Mouse (Mus musculus): ENCODE measurements around the gene Gbp3. TPM values are rescaled to one million over a fixed set of nuclear protein-coding genes. Genes with fewer than 3 reads are reported as not detected.
"Not testable (repeated sequence)": the region's sequence is repeated elsewhere in the genome, so short reads cannot be mapped to it uniquely, and the experiment has no call there.

Gene Gbp3
- polyA plus RNA-seq, 1 experiment from 2014 or later, result 1.7 TPM

- Histone ChIP-seq H3K9me3 (replicated peaks) (no peaks in the 10 kb centered on the region), H3K4me3 (no peak overlapping the region), H3K4me1 (replicated peaks) (0 out of 2 replicates have a peak, but pooled peaks cover under 1% of the 10 kb centered on the region), H3K9ac (no peak overlapping the region), H3K36me3 (no peaks in the 10 kb centered on the region), H3K27ac (ENCODE audit: poor library complexity, severe bottlenecking) (no peak overlapping the region), H3K27me3 (replicated peaks) (no peaks in the 10 kb centered on the region), H3K4me2 (no peak overlapping the region)
- ATAC-seq (ENCODE audit: insufficient number of reproducible peaks, low FRiP score), result no peak
- WGBS, result 74% methylated on average over 1 of the region's 1 CpGs
Observed at GRCm38 (mm10) chr3:142554601-142555000, 5.2 kb upstream of the Gbp3 start.

- H3K27ac ChIP-seq (ENCODE audit: poor library complexity, severe bottlenecking), result no peak overlapping the region
- no peaks in the 10 kb centered on the region for H3K27me3 ChIP-seq (replicated peaks)
- H3K36me3 ChIP-seq, result no peaks in the 10 kb centered on the region
- ATAC-seq (ENCODE audit: insufficient number of reproducible peaks, low FRiP score), result no peak
- no peak overlapping the region for H3K9ac ChIP-seq
- H3K4me1 ChIP-seq (replicated peaks), result 0 out of 2 replicates have a peak, but pooled peaks cover 5% of the 10 kb centered on the region
- H3K9me3 ChIP-seq (replicated peaks), result no peaks in the 10 kb centered on the region
- no peak overlapping the region for H3K4me2 ChIP-seq
- H3K4me3 ChIP-seq, result no peak overlapping the region
- WGBS, result 85% methylated on average over 11 of the region's 11 CpGs
Observed at GRCm38 (mm10) chr3:142555623-142556022, 4.2 kb upstream of the Gbp3 start.

- Histone ChIP-seq H3K4me2 (peak overlapping the region; percentile 75), H3K4me3 (peak overlapping the region; percentile 55), H3K27me3 (replicated peaks) (no peaks in the 10 kb centered on the region), H3K4me1 (replicated peaks) (0 out of 2 replicates have a peak, but pooled peaks cover 5% of the 10 kb centered on the region), H3K9ac (peak overlapping the region; percentile 57), H3K27ac (ENCODE audit: poor library complexity, severe bottlenecking) (no peak overlapping the region), H3K36me3 (no peaks in the 10 kb centered on the region), H3K9me3 (replicated peaks) (no peaks in the 10 kb centered on the region)
- 8% methylated on average over 12 of the region's 12 CpGs for WGBS
- ATAC-seq (ENCODE audit: insufficient number of reproducible peaks, low FRiP score), result peak; percentile 66; the same call in 1 of the 2 replicates
Observed at GRCm38 (mm10) chr3:142560296-142560948, 596 bp downstream of the Gbp3 start.

- Histone ChIP-seq H3K9ac (no peak overlapping the region), H3K27me3 (replicated peaks) (no peaks in the 10 kb centered on the region), H3K4me1 (replicated peaks) (0 out of 2 replicates have a peak, but pooled peaks cover 5% of the 10 kb centered on the region), H3K36me3 (no peaks in the 10 kb centered on the region), H3K27ac (ENCODE audit: poor library complexity, severe bottlenecking) (no peak overlapping the region), H3K4me3 (no peak overlapping the region), H3K4me2 (no peak overlapping the region; the same call in 1 of the 2 replicates), H3K9me3 (replicated peaks) (no peaks in the 10 kb centered on the region)
- 86% methylated on average over 14 of the region's 14 CpGs for WGBS
- no peak for ATAC-seq (ENCODE audit: insufficient number of reproducible peaks, low FRiP score)
Observed at GRCm38 (mm10) chr3:142561045-142561646, 1.3 kb downstream of the Gbp3 start.

- no peak overlapping the region for H3K27ac ChIP-seq (ENCODE audit: poor library complexity, severe bottlenecking)
- H3K27me3 ChIP-seq (replicated peaks), result no peaks in the 10 kb centered on the region
- no peaks in the 10 kb centered on the region for H3K36me3 ChIP-seq
- no peak overlapping the region for H3K9ac ChIP-seq
- 74% methylated on average over 7 of the region's 7 CpGs for WGBS
- ATAC-seq (ENCODE audit: insufficient number of reproducible peaks, low FRiP score), result no peak
- H3K4me2 ChIP-seq, result no peak overlapping the region
- no peak overlapping the region for H3K4me3 ChIP-seq
- H3K9me3 ChIP-seq (replicated peaks), result no peaks in the 10 kb centered on the region
- H3K4me1 ChIP-seq (replicated peaks), result 0 out of 2 replicates have a peak, but pooled peaks cover 5% of the 10 kb centered on the region
Observed at GRCm38 (mm10) chr3:142561666-142562065, 1.8 kb downstream of the Gbp3 start.

GRCm38 (mm10) chr3:142567490-142567889 is 7.7 kb downstream of the Gbp3 start:
- not testable (repeated sequence) for ATAC-seq (ENCODE audit: insufficient number of reproducible peaks, low FRiP score); H3K36me3 ChIP-seq
- 58% methylated on average over 5 of the region's 5 CpGs for WGBS

GRCm38 (mm10) chr3:142570738-142571137 is 10.9 kb downstream of the Gbp3 start:
- ATAC-seq (ENCODE audit: insufficient number of reproducible peaks, low FRiP score), result no peak
- WGBS, result 80% methylated on average over 4 of the region's 4 CpGs

More at GRCm38 (mm10) chr3:142567490-142567889, 7.7 kb downstream of the Gbp3 start:
- not testable (repeated sequence) for H3K4me1 ChIP-seq (replicated peaks); H3K9me3 ChIP-seq (replicated peaks); H3K27me3 ChIP-seq (replicated peaks); H3K27ac ChIP-seq (ENCODE audit: poor library complexity, severe bottlenecking); H3K4me3 ChIP-seq; H3K4me2 ChIP-seq; H3K9ac ChIP-seq

GRCm38 (mm10) chr3:142577108-142577507 is 17.3 kb downstream of the Gbp3 start:
- Histone ChIP-seq H3K4me2 (no peak overlapping the region), H3K4me1 (replicated peaks) (no peaks in the 10 kb centered on the region), H3K27ac (ENCODE audit: poor library complexity, severe bottlenecking) (no peak overlapping the region), H3K27me3 (replicated peaks) (no peaks in the 10 kb centered on the region), H3K36me3 (no peaks in the 10 kb centered on the region), H3K9ac (no peak overlapping the region), H3K4me3 (no peak overlapping the region), H3K9me3 (replicated peaks) (no peaks in the 10 kb centered on the region)
- WGBS, result 69% methylated on average over 3 of the region's 3 CpGs
- no peak for ATAC-seq (ENCODE audit: insufficient number of reproducible peaks, low FRiP score)

More at GRCm38 (mm10) chr3:142570738-142571137, 10.9 kb downstream of the Gbp3 start:
- H3K4me3 ChIP-seq, result no peak overlapping the region
- no peaks in the 10 kb centered on the region for H3K36me3 ChIP-seq
- no peaks in the 10 kb centered on the region for H3K27me3 ChIP-seq (replicated peaks)
- H3K27ac ChIP-seq (ENCODE audit: poor library complexity, severe bottlenecking), result no peak overlapping the region
- no peaks in the 10 kb centered on the region for H3K4me1 ChIP-seq (replicated peaks)
- no peaks in the 10 kb centered on the region for H3K9me3 ChIP-seq (replicated peaks)
- no peak overlapping the region for H3K9ac ChIP-seq
- no peak overlapping the region for H3K4me2 ChIP-seq

GRCm38 (mm10) chr3:142578342-142578741 is 18.5 kb downstream of the Gbp3 start:
- no peaks in the 10 kb centered on the region for H3K36me3 ChIP-seq
- H3K4me3 ChIP-seq, result no peak overlapping the region
- H3K9ac ChIP-seq, result no peak overlapping the region
- no peaks in the 10 kb centered on the region for H3K9me3 ChIP-seq (replicated peaks)
- 76% methylated on average over 4 of the region's 4 CpGs for WGBS
- H3K4me2 ChIP-seq, result no peak overlapping the region
- H3K27me3 ChIP-seq (replicated peaks), result no peaks in the 10 kb centered on the region
- H3K27ac ChIP-seq (ENCODE audit: poor library complexity, severe bottlenecking), result no peak overlapping the region
- no peaks in the 10 kb centered on the region for H3K4me1 ChIP-seq (replicated peaks)
- ATAC-seq (ENCODE audit: insufficient number of reproducible peaks, low FRiP score), result no peak

- Histone ChIP-seq H3K9me3 (replicated peaks) (no peaks in the 10 kb centered on the region), H3K9ac (no peak overlapping the region), H3K4me2 (no peak overlapping the region), H3K36me3 (no peaks in the 10 kb centered on the region), H3K4me1 (replicated peaks) (no peaks in the 10 kb centered on the region), H3K27ac (ENCODE audit: poor library complexity, severe bottlenecking) (no peak overlapping the region), H3K4me3 (no peak overlapping the region), H3K27me3 (replicated peaks) (no peaks in the 10 kb centered on the region)
- WGBS, result 77% methylated on average over 4 of the region's 4 CpGs
- ATAC-seq (ENCODE audit: insufficient number of reproducible peaks, low FRiP score), result no peak
Observed at GRCm38 (mm10) chr3:142583067-142583466, 23.2 kb downstream of the Gbp3 start.

GRCm38 (mm10) chr3:142587386-142587785 is 27.6 kb downstream of the Gbp3 start:
- no peak overlapping the region for H3K27ac ChIP-seq (ENCODE audit: poor library complexity, severe bottlenecking)
- no peaks in the 10 kb centered on the region for H3K27me3 ChIP-seq (replicated peaks)
- H3K9me3 ChIP-seq (replicated peaks), result no peaks in the 10 kb centered on the region
- no peaks in the 10 kb centered on the region for H3K36me3 ChIP-seq
- no peak overlapping the region for H3K4me3 ChIP-seq
- H3K4me2 ChIP-seq, result no peak overlapping the region
- no peak overlapping the region for H3K9ac ChIP-seq
- ATAC-seq (ENCODE audit: insufficient number of reproducible peaks, low FRiP score), result no peak
- no peaks in the 10 kb centered on the region for H3K4me1 ChIP-seq (replicated peaks)

All from heart, embryonic 12.5 days (tissue).